Mouse (Mus musculus) spleen, postnatal 10 days (tissue): ENCODE data around the gene Foxg1.

Experiments used
- DNase-seq, 2 experiments: peaks; one replicate each; pipeline ENCODE4 v3.0.0; 2021 to 2022; ENCODE audit warnings: low spot score in 2 of 2

The Foxg1 gene

GRCm38 (mm10) chr12:49385631-49385990 is 3.2 kb downstream of the Foxg1 start:
- no peak for DNase-seq

- DNase-seq = no peak
These were observed 3.8 kb downstream of the Foxg1 start for GRCm38 (mm10) chr12:49386081-49386805.

GRCm38 (mm10) chr12:49387856-49388598 is 5.6 kb downstream of the Foxg1 start:
- no peak for DNase-seq

GRCm38 (mm10) chr12:49389666-49390065 is 7.2 kb downstream of the Foxg1 start:
- no peak for DNase-seq

GRCm38 (mm10) chr12:49390257-49390656 is 7.8 kb downstream of the Foxg1 start:
- DNase-seq = no peak

GRCm38 (mm10) chr12:49390926-49391304 is 8.5 kb downstream of the Foxg1 start:
- no peak for DNase-seq

GRCm38 (mm10) chr12:49391305-49392040 is 9.0 kb downstream of the Foxg1 start:
- DNase-seq = no peak

- no peak for DNase-seq
These were observed 9.6 kb downstream of the Foxg1 start for GRCm38 (mm10) chr12:49392041-49392390.

- no peak for DNase-seq
These were observed 10.4 kb downstream of the Foxg1 start for GRCm38 (mm10) chr12:49392876-49393275.

- no peak for DNase-seq
These were observed 11.2 kb downstream of the Foxg1 start for GRCm38 (mm10) chr12:49393639-49394038.

GRCm38 (mm10) chr12:49394181-49394580 is 11.7 kb downstream of the Foxg1 start:
- no peak for DNase-seq

GRCm38 (mm10) chr12:49394836-49395235 is 12.4 kb downstream of the Foxg1 start:
- DNase-seq = no peak

- no peak for DNase-seq
These were observed 13.5 kb downstream of the Foxg1 start for GRCm38 (mm10) chr12:49395969-49396368.

- no peak for DNase-seq
These were observed 14.3 kb downstream of the Foxg1 start for GRCm38 (mm10) chr12:49396776-49397175.

GRCm38 (mm10) chr12:49397443-49398162 is 15.1 kb downstream of the Foxg1 start:
- DNase-seq = no peak

GRCm38 (mm10) chr12:49398163-49398540 is 15.7 kb downstream of the Foxg1 start:
- DNase-seq = no peak

GRCm38 (mm10) chr12:49398636-49399035 is 16.2 kb downstream of the Foxg1 start:
- DNase-seq = no peak

- no peak for DNase-seq
These were observed 17.2 kb downstream of the Foxg1 start for GRCm38 (mm10) chr12:49399611-49400010.

GRCm38 (mm10) chr12:49400036-49400852 is 17.8 kb downstream of the Foxg1 start:
- no peak for DNase-seq

GRCm38 (mm10) chr12:49400853-49401118 is 18.3 kb downstream of the Foxg1 start:
- DNase-seq = no peak

GRCm38 (mm10) chr12:49401119-49401795 is 18.8 kb downstream of the Foxg1 start:
- no peak for DNase-seq
